Mouse (Mus musculus) heart, adult 2 months (tissue): ENCODE results near the gene H2-Q1.

Source experiments
- EP300 ChIP-seq: fragments of 200-500 bp; IDR thresholded peaks from 2 replicates; pipeline ENCODE4 v1.6.1; 2011; ENCODE audit warnings: low read depth, low read length, control low read depth; ENCODE audit not compliant: insufficient read depth
- POLR2A ChIP-seq: fragments of 200-500 bp; IDR thresholded peaks from 2 replicates; pipeline ENCODE4 v1.6.1; 2011; ENCODE audit warnings: mild to moderate bottlenecking, low read depth, low read length, control low read depth; ENCODE audit not compliant: insufficient read depth

DNA sequence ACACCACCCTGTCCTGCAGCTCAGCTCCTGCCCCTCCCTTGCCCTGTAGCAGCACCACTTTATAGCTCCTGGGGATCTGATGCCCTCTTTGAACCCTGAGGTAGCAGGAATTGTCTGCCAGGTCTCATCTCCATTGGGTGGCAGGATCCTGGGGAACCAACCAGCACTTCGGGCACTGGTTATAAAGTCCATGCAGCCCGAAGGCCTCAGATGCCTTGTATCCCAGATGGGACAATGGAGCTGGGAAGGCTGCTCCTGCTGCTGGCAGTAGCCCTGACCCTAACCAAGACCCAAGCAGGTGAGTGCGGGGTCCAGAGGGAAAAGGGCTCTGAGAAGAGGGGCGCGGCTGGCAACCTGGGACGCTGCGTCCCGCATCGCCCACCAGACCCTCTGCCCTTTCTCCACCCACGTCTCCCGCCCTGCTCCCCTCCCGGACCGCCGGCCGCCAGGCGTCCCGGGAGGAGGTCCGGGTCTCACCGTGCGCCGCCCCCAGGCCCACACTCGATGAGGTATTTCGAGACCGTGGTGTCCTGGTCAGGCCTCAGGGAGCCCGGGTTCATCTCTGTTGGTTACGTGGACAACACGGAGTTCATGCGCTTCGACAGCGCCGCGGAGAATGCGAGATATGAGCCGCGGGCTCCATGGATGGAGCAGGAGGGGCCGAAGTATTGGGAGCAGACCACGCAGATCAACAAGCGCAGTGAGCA is 38.7 kb downstream of the H2-Q1 start:
- TF ChIP-seq POLR2A, result no peak
- no peak for TF ChIP-seq EP300
